In the genomic region with DNA sequence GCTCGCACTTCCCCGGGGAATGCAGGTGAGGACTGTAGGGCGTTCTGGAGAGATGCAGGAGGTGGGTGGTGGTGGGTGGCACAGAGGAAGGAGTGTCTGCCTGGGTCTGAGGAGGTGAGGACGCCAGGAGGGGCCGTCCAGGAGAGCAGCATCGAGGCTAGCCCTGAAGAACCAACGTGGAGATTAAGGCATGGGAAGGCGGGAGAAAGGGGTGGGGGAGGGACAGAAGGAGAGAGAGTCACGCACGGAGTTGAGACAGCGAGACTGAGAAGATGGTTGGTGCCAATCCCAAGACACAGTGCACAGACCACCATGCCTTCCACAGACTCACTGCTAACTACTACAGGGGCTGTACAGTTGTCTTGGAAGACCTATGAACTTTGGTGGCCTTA, we compare ENCODE assay signal across 8 mouse cellular contexts. TPM values are rescaled to one million over a fixed set of nuclear protein-coding genes. Genes with fewer than 3 reads are reported as not detected.
DNase-seq lines count a peak whose midpoint lies in the region; ATAC-seq lines count a peak whose summit lies in the region.

No protein-coding gene starts in this region.

- DNase-seq in heart, postnatal 25 days (ENCODE audit: low spot score): no peak
- peak; percentile 20 for DNase-seq in Muller cell, postnatal 12 days (ENCODE audit: inconsistent ontology term)
- DNase-seq in ovary, postnatal 10 days (ENCODE audit: low spot score): no peak
- DNase-seq in embryo, embryonic 10.5 days (ENCODE audit: low spot score): no peak
- DNase-seq in frontal cortex, postnatal 25 days (ENCODE audit: low spot score in 2 of 2): no peak

- no peaks in the 10 kb centered on the region for H3K9me3 ChIP-seq in heart, embryonic 15.5 days (replicated peaks)
- no peaks in the 10 kb centered on the region for H3K9me3 ChIP-seq in hindbrain, embryonic 16.5 days (ENCODE audit: control insufficient read depth, low read length)
- no peaks in the 10 kb centered on the region for H3K9me3 ChIP-seq in midbrain, embryonic 13.5 days

- H3K4me2 ChIP-seq in heart, embryonic 15.5 days: peak overlapping the region; percentile 86
- H3K4me2 ChIP-seq in hindbrain, embryonic 16.5 days (ENCODE audit: low read length): peak overlapping the region; percentile 88
- H3K4me2 ChIP-seq in midbrain, embryonic 13.5 days (replicated peaks): peak overlapping the region; percentile 66

- peaks cover 82% of the 10 kb centered on the region for H3K27me3 ChIP-seq in heart, embryonic 15.5 days
- H3K27me3 ChIP-seq in hindbrain, embryonic 16.5 days (replicated peaks; ENCODE audit: control insufficient read depth, insufficient read depth, low read length): peaks cover 52% of the 10 kb centered on the region
- peaks cover 88% of the 10 kb centered on the region for H3K27me3 ChIP-seq in midbrain, embryonic 13.5 days

- no peak for ATAC-seq in heart, embryonic 15.5 days (replicated peaks; ENCODE audit: insufficient number of reproducible peaks, insufficient read depth, low FRiP score, low read depth)
- ATAC-seq in hindbrain, embryonic 16.5 days: no peak
- ATAC-seq in midbrain, embryonic 13.5 days: no peak

- peak overlapping the region; percentile 57 for H3K9ac ChIP-seq in heart, embryonic 15.5 days
- H3K9ac ChIP-seq in hindbrain, embryonic 16.5 days (ENCODE audit: low read depth, low read length): peak overlapping the region; percentile 54
- H3K9ac ChIP-seq in midbrain, embryonic 13.5 days (replicated peaks): no peak overlapping the region

- intact Hi-C loops in heart, postnatal 25 days (cut with DNase I): no loop called here

- H3K4me1 ChIP-seq in heart, embryonic 15.5 days (replicated peaks): peaks cover 14% of the 10 kb centered on the region
- H3K4me1 ChIP-seq in hindbrain, embryonic 16.5 days (ENCODE audit: control insufficient read depth, insufficient read depth, low read depth, low read length): peaks cover 8% of the 10 kb centered on the region
- peaks cover 19% of the 10 kb centered on the region for H3K4me1 ChIP-seq in midbrain, embryonic 13.5 days (replicated peaks)

- no peak overlapping the region for H3K27ac ChIP-seq in heart, embryonic 15.5 days
- no peak overlapping the region for H3K27ac ChIP-seq in hindbrain, embryonic 16.5 days (ENCODE audit: low read depth, low read length)
- H3K27ac ChIP-seq in midbrain, embryonic 13.5 days: no peak overlapping the region

- 3% methylated on average over 11 of the region's 11 CpGs for WGBS in heart, embryonic 15.5 days
- WGBS in hindbrain, embryonic 16.5 days: 14% methylated on average over 11 of the region's 11 CpGs
- WGBS in midbrain, embryonic 13.5 days: 4% methylated on average over 11 of the region's 11 CpGs

- peak overlapping the region; percentile 53 for H3K4me3 ChIP-seq in heart, embryonic 15.5 days
- H3K4me3 ChIP-seq in hindbrain, embryonic 16.5 days (ENCODE audit: low read length): peak overlapping the region; percentile 48
- H3K4me3 ChIP-seq in midbrain, embryonic 13.5 days (replicated peaks): peak overlapping the region; percentile 43

- H3K36me3 ChIP-seq in heart, embryonic 15.5 days: no peaks in the 10 kb centered on the region
- no peaks in the 10 kb centered on the region for H3K36me3 ChIP-seq in hindbrain, embryonic 16.5 days (ENCODE audit: control insufficient read depth, insufficient read depth, low read length)
- H3K36me3 ChIP-seq in midbrain, embryonic 13.5 days: no peaks in the 10 kb centered on the region

RNA-seq across cellular contexts. Expression of a gene that starts 1.0 kb away (rescaled TPM):
- polyA plus RNA-seq in heart, embryonic 15.5 days (2015; fragmentation: Nextera tagmentation; extraction: Ambion mirVana): 6.3 and 50.4 TPM in 2 replicates
- total RNA-seq in heart, postnatal 25 days (2021): 10 to 100 TPM in 1 of 2 experiments, 1 to 10 TPM in 1; 9.7 to 11.8 TPM
- 3.0 and 4.1 TPM in 2 replicates for polyA plus RNA-seq in hindbrain, embryonic 16.5 days (2015; fragmentation: Nextera tagmentation; extraction: Ambion mirVana)
- polyA plus RNA-seq in midbrain, embryonic 13.5 days (2015; fragmentation: Nextera tagmentation; extraction: Ambion mirVana): 1.5 and 2.4 TPM in 2 replicates

RNA-seq across cellular contexts. Expression of a gene that starts 4.8 kb away (rescaled TPM):
- 5.3 and 13.7 TPM in 2 replicates for polyA plus RNA-seq in heart, embryonic 15.5 days (2015; fragmentation: Nextera tagmentation; extraction: Ambion mirVana)
- total RNA-seq in heart, postnatal 25 days (2021): 10 to 100 TPM; 21.2 to 22.0 TPM
- 2.9 and 3.2 TPM in 2 replicates for polyA plus RNA-seq in hindbrain, embryonic 16.5 days (2015; fragmentation: Nextera tagmentation; extraction: Ambion mirVana)
- polyA plus RNA-seq in midbrain, embryonic 13.5 days (2015; fragmentation: Nextera tagmentation; extraction: Ambion mirVana): 0.50 and 0.55 TPM in 2 replicates

RNA-seq across cellular contexts. Expression of a gene that starts 11.0 kb away (rescaled TPM):
- polyA plus RNA-seq in heart, embryonic 15.5 days (2015; fragmentation: Nextera tagmentation; extraction: Ambion mirVana): 3.1 and 22.4 TPM in 2 replicates
- total RNA-seq in heart, postnatal 25 days (2021): 1 to 10 TPM; 5.4 to 8.5 TPM
- 1.8 and 2.2 TPM in 2 replicates for polyA plus RNA-seq in hindbrain, embryonic 16.5 days (2015; fragmentation: Nextera tagmentation; extraction: Ambion mirVana)
- 0.73 and 1.5 TPM in 2 replicates for polyA plus RNA-seq in midbrain, embryonic 13.5 days (2015; fragmentation: Nextera tagmentation; extraction: Ambion mirVana)

RNA-seq across cellular contexts. Expression of a gene that starts 11.2 kb away (rescaled TPM):
- 2.4 and 8.0 TPM in 2 replicates for polyA plus RNA-seq in heart, embryonic 15.5 days (2015; fragmentation: Nextera tagmentation; extraction: Ambion mirVana)
- 1 to 10 TPM; 3.9 to 5.5 TPM for total RNA-seq in heart, postnatal 25 days (2021)
- 4.6 and 6.1 TPM in 2 replicates for polyA plus RNA-seq in hindbrain, embryonic 16.5 days (2015; fragmentation: Nextera tagmentation; extraction: Ambion mirVana)
- 0.46 and 0.57 TPM in 2 replicates for polyA plus RNA-seq in midbrain, embryonic 13.5 days (2015; fragmentation: Nextera tagmentation; extraction: Ambion mirVana)

RNA-seq across cellular contexts. Expression of a gene that starts 40.2 kb away (rescaled TPM):
- polyA plus RNA-seq in heart, embryonic 15.5 days (2015; fragmentation: Nextera tagmentation; extraction: Ambion mirVana): 0.14 and 0.30 TPM in 2 replicates
- 1 to 10 TPM in 1 of 2 experiments, under 1 TPM in 1; 0.70 to 1.5 TPM for total RNA-seq in heart, postnatal 25 days (2021)
- 0.16 and 0.33 TPM in 2 replicates for polyA plus RNA-seq in hindbrain, embryonic 16.5 days (2015; fragmentation: Nextera tagmentation; extraction: Ambion mirVana)
- polyA plus RNA-seq in midbrain, embryonic 13.5 days (2015; fragmentation: Nextera tagmentation; extraction: Ambion mirVana): not detected in 2 replicates
